Mouse (Mus musculus) liver, embryonic 12.5 days (tissue): Measurements from ENCODE around the gene Fam208b. TPM values are rescaled to one million over a fixed set of nuclear protein-coding genes. Genes with fewer than 3 reads are reported as not detected.
A peak's percentile ranks its signal among the peaks of the same experiment; 100 is the strongest.

Source experiments
- ATAC-seq: fragments of 200-750 bp; cut with Nextera tagmentation; 2 replicates; pipeline ENCODE4 v1.8.0; 2017; ENCODE audit warnings: moderate number of reproducible peaks, mild to moderate bottlenecking, moderate library complexity
- H3K27ac ChIP-seq: fragments of 300-500 bp; sonication (generic); 2 replicates; pipeline ENCODE4 v1.5.1; 2016; ENCODE audit warnings: mild to moderate bottlenecking
- H3K27me3 ChIP-seq: fragments of 300-500 bp; sonication (generic); replicated peaks from 2 replicates; pipeline ENCODE4 v1.6.1; 2016; ENCODE audit warnings: mild to moderate bottlenecking, moderate library complexity
- H3K36me3 ChIP-seq: fragments of 300-500 bp; sonication (generic); 2 replicates; pipeline ENCODE4 v1.6.1; 2016; ENCODE audit warnings: mild to moderate bottlenecking, moderate library complexity
- H3K4me1 ChIP-seq: fragments of 300-500 bp; sonication (generic); 2 replicates; pipeline ENCODE4 v1.6.1; 2016
- H3K4me2 ChIP-seq: fragments of 300-500 bp; sonication (generic); 2 replicates; pipeline ENCODE4 v1.6.1; 2016; ENCODE audit warnings: mild to moderate bottlenecking, moderate library complexity
- H3K4me3 ChIP-seq: fragments of 300-500 bp; sonication (generic); 2 replicates; pipeline ENCODE4 v1.5.1; 2016; ENCODE audit warnings: mild to moderate bottlenecking, moderate library complexity
- H3K9ac ChIP-seq: fragments of 300-500 bp; sonication (generic); 2 replicates; pipeline ENCODE4 v1.6.1; 2016; ENCODE audit warnings: mild to moderate bottlenecking, moderate library complexity
- H3K9me3 ChIP-seq: fragments of 300-500 bp; sonication (generic); replicated peaks from 2 replicates; pipeline ENCODE4 v1.6.1; 2016; ENCODE audit warnings: mild to moderate bottlenecking, moderate library complexity
- whole genome bisulfite sequencing: fragments of 180-500 bp; shearing (Covaris S2); methylation state at CpG from one replicate; pipeline ENCODE4 v1.1.7; 2016; ENCODE audit not compliant: insufficient replicate concordance; 5-methylcytosine and 5-hydroxymethylcytosine counted together
- polyA plus RNA-seq: library from polyadenylated mRNA; unstranded; fragments of >200 nt; fragmentation: Nextera tagmentation; extraction: Ambion mirVana; gene quantifications from 2 replicates; pipeline ENCODE4 v1.2.1, GENCODE M21; 2016

Fam208b gene
- polyA plus RNA-seq, 1 experiment from 2014 or later = 7.8 TPM

- H3K9ac ChIP-seq = no peak overlapping the region
- 83% methylated on average over 6 of the region's 6 CpGs for WGBS
- H3K9me3 ChIP-seq = no peaks in the 10 kb centered on the region
- no peak overlapping the region for H3K27ac ChIP-seq
- H3K4me3 ChIP-seq = no peak overlapping the region
- H3K27me3 ChIP-seq = no peaks in the 10 kb centered on the region
- peaks cover 56% of the 10 kb centered on the region for H3K36me3 ChIP-seq
- no peak overlapping the region for H3K4me2 ChIP-seq
- peaks cover 23% of the 10 kb centered on the region for H3K4me1 ChIP-seq
- ATAC-seq = no peak
Observed at GRCm38 (mm10) chr13:3547856-3548255, 63.1 kb downstream of the Fam208b start.

- Histone ChIP-seq H3K9ac (no peak overlapping the region), H3K27me3 (no peaks in the 10 kb centered on the region), H3K4me3 (no peak overlapping the region), H3K4me2 (no peak overlapping the region), H3K4me1 (peaks cover 23% of the 10 kb centered on the region), H3K36me3 (peaks cover 52% of the 10 kb centered on the region), H3K9me3 (no peaks in the 10 kb centered on the region), H3K27ac (no peak overlapping the region)
- 81% methylated on average over 3 of the region's 3 CpGs for WGBS
- no peak for ATAC-seq
Observed at GRCm38 (mm10) chr13:3547410-3547809, 63.5 kb downstream of the Fam208b start.

- H3K27ac ChIP-seq = 0 out of 2 replicates have a peak overlapping the region, but pooled peaks have one; percentile 30
- peaks cover 39% of the 10 kb centered on the region for H3K36me3 ChIP-seq
- no peaks in the 10 kb centered on the region for H3K27me3 ChIP-seq
- H3K4me1 ChIP-seq = peaks cover 42% of the 10 kb centered on the region
- no peaks in the 10 kb centered on the region for H3K9me3 ChIP-seq
- no peak overlapping the region for H3K4me3 ChIP-seq
- ATAC-seq = peak; percentile 79
- H3K4me2 ChIP-seq = no peak overlapping the region
- WGBS = 57% methylated on average over 5 of the region's 5 CpGs
- H3K9ac ChIP-seq = no peak overlapping the region
Observed at GRCm38 (mm10) chr13:3544925-3545324, 66.0 kb downstream of the Fam208b start.

- Histone ChIP-seq H3K4me3 (no peak overlapping the region), H3K27me3 (no peaks in the 10 kb centered on the region), H3K4me2 (no peak overlapping the region), H3K4me1 (peaks cover 48% of the 10 kb centered on the region), H3K27ac (no peak overlapping the region), H3K9ac (no peak overlapping the region), H3K9me3 (no peaks in the 10 kb centered on the region), H3K36me3 (peaks cover 37% of the 10 kb centered on the region)
- 74% methylated on average over 4 of the region's 4 CpGs for WGBS
- ATAC-seq = peak; percentile 60; the same call in 1 of the 2 replicates
Observed at GRCm38 (mm10) chr13:3544077-3544874, 66.6 kb downstream of the Fam208b start.

- Histone ChIP-seq H3K9ac (no peak overlapping the region), H3K4me1 (peaks cover 60% of the 10 kb centered on the region), H3K27me3 (no peaks in the 10 kb centered on the region), H3K9me3 (no peaks in the 10 kb centered on the region), H3K4me2 (0 out of 2 replicates have a peak overlapping the region, but pooled peaks have one; percentile 79), H3K36me3 (peaks cover 20% of the 10 kb centered on the region), H3K4me3 (no peak overlapping the region), H3K27ac (no peak overlapping the region)
- WGBS = 73% methylated on average over 2 of the region's 2 CpGs
- ATAC-seq = no peak
Observed at GRCm38 (mm10) chr13:3541159-3541782, 69.6 kb downstream of the Fam208b start.

GRCm38 (mm10) chr13:3540166-3540565 is 70.7 kb downstream of the Fam208b start:
- H3K4me3 ChIP-seq = peak overlapping the region; percentile 96; the same call in 1 of the 2 replicates
- WGBS = 45% methylated on average over 2 of the region's 2 CpGs
- H3K9me3 ChIP-seq = no peaks in the 10 kb centered on the region
- H3K36me3 ChIP-seq = peaks cover 9% of the 10 kb centered on the region; the same call in 1 of the 2 replicates
- H3K27me3 ChIP-seq = no peaks in the 10 kb centered on the region
- peak overlapping the region; percentile 79 for H3K4me2 ChIP-seq
- peaks cover 56% of the 10 kb centered on the region for H3K4me1 ChIP-seq
- no peak for ATAC-seq
- no peak overlapping the region for H3K27ac ChIP-seq
- 0 out of 2 replicates have a peak overlapping the region, but pooled peaks have one; percentile 14 for H3K9ac ChIP-seq

GRCm38 (mm10) chr13:3538969-3539562 is 71.8 kb downstream of the Fam208b start:
- no peaks in the 10 kb centered on the region for H3K27me3 ChIP-seq
- H3K27ac ChIP-seq = peak overlapping the region; percentile 97
- peaks cover 46% of the 10 kb centered on the region for H3K4me1 ChIP-seq
- no peak for ATAC-seq
- H3K4me2 ChIP-seq = peak overlapping the region; percentile 79
- H3K9me3 ChIP-seq = no peaks in the 10 kb centered on the region
- H3K4me3 ChIP-seq = peak overlapping the region; percentile 96
- H3K9ac ChIP-seq = peak overlapping the region; percentile 97
- peaks cover 7% of the 10 kb centered on the region; the same call in 1 of the 2 replicates for H3K36me3 ChIP-seq
- 5% methylated on average over 15 of the region's 15 CpGs for WGBS

GRCm38 (mm10) chr13:3538223-3538968 is 72.5 kb downstream of the Fam208b start:
- under 1% methylated on average over 58 of the region's 59 CpGs for WGBS
- H3K4me3 ChIP-seq = peak overlapping the region; percentile 96
- H3K9me3 ChIP-seq = no peaks in the 10 kb centered on the region
- H3K36me3 ChIP-seq = peaks cover 7% of the 10 kb centered on the region; the same call in 1 of the 2 replicates
- H3K27ac ChIP-seq = peak overlapping the region; percentile 97
- H3K4me1 ChIP-seq = peaks cover 40% of the 10 kb centered on the region
- peak; percentile 70 for ATAC-seq
- no peaks in the 10 kb centered on the region for H3K27me3 ChIP-seq
- peak overlapping the region; percentile 79 for H3K4me2 ChIP-seq
- peak overlapping the region; percentile 97 for H3K9ac ChIP-seq

- WGBS = under 1% methylated on average over 35 of the region's 47 CpGs
Observed at GRCm38 (mm10) chr13:3537594-3538222, 73.2 kb downstream of the Fam208b start, which contains the start of gene Gdi2. Gene Gdi2, plus strand, starts transcription at chr13:3538063.

GRCm38 (mm10) chr13:3534146-3534545 is 76.8 kb downstream of the Fam208b start:
- whole genome bisulfite sequencing = 86% methylated on average over 4 of the region's 4 CpGs
- Histone ChIP-seq H3K27ac (no peak overlapping the region), H3K4me3 (no peak overlapping the region), H3K9ac (no peak overlapping the region), H3K27me3 (no peaks in the 10 kb centered on the region), H3K9me3 (no peaks in the 10 kb centered on the region), H3K4me2 (no peak overlapping the region), H3K36me3 (no peaks in the 10 kb centered on the region), H3K4me1 (peaks cover 16% of the 10 kb centered on the region)
- no peak for ATAC-seq

More at GRCm38 (mm10) chr13:3537594-3538222, 73.2 kb downstream of the Fam208b start, which contains the start of gene Gdi2:
- 0 out of 2 replicates have a peak, but pooled peaks cover 3% of the 10 kb centered on the region for H3K36me3 ChIP-seq
- peak; percentile 97 for ATAC-seq
- no peaks in the 10 kb centered on the region for H3K9me3 ChIP-seq
- H3K4me2 ChIP-seq = peak within 1 kb of the TSS; percentile 79
- peaks cover 36% of the 10 kb centered on the region for H3K4me1 ChIP-seq
- H3K4me3 ChIP-seq = peak within 1 kb of the TSS; percentile 96
- H3K27me3 ChIP-seq = no peaks in the 10 kb centered on the region
- H3K9ac ChIP-seq = peak within 1 kb of the TSS; percentile 97
- H3K27ac ChIP-seq = peak within 1 kb of the TSS; percentile 98

- Histone ChIP-seq H3K4me3 (no peak overlapping the region), H3K9me3 (no peaks in the 10 kb centered on the region), H3K9ac (no peak overlapping the region), H3K4me2 (no peak overlapping the region), H3K4me1 (peaks cover 15% of the 10 kb centered on the region), H3K36me3 (no peaks in the 10 kb centered on the region), H3K27ac (no peak overlapping the region), H3K27me3 (no peaks in the 10 kb centered on the region)
- ATAC-seq = peak; percentile 34; the same call in 1 of the 2 replicates
- 52% methylated on average over 4 of the region's 4 CpGs for WGBS
Observed at GRCm38 (mm10) chr13:3532451-3532850, 78.5 kb downstream of the Fam208b start.
